Mouse (Mus musculus) embryonic facial prominence, embryonic 15.5 days (tissue): ENCODE results near the gene Cyp2w1. TPM values are rescaled to one million over a fixed set of nuclear protein-coding genes. Genes with fewer than 3 reads are reported as not detected.

ENCODE experiments used
- ATAC-seq: fragments of 200-750 bp; cut with Nextera tagmentation; 2 replicates; pipeline ENCODE4 v1.8.0; 2017; ENCODE audit warnings: low read depth, moderate TSS enrichment; ENCODE audit not compliant: insufficient number of reproducible peaks, low FRiP score, low TSS enrichment
- H3K27ac ChIP-seq: fragments of 300-500 bp; sonication (generic); replicated peaks from 2 replicates; pipeline ENCODE4 v1.5.1; 2015; ENCODE audit warnings: mild to moderate bottlenecking, inconsistent platforms
- H3K27me3 ChIP-seq: fragments of 300-500 bp; sonication (generic); 2 replicates; pipeline ENCODE4 v1.6.1; 2015; ENCODE audit warnings: inconsistent platforms
- H3K36me3 ChIP-seq: fragments of 300-500 bp; sonication (generic); 2 replicates; pipeline ENCODE4 v1.6.1; 2015; ENCODE audit warnings: mild to moderate bottlenecking, inconsistent platforms
- H3K4me1 ChIP-seq: fragments of 300-500 bp; sonication (generic); 2 replicates; pipeline ENCODE4 v1.6.1; 2015; ENCODE audit warnings: inconsistent platforms
- H3K4me2 ChIP-seq: fragments of 300-500 bp; sonication (generic); replicated peaks from 2 replicates; pipeline ENCODE4 v1.6.1; 2015; ENCODE audit warnings: mild to moderate bottlenecking, inconsistent platforms
- H3K4me3 ChIP-seq: fragments of 300-500 bp; sonication (generic); replicated peaks from 2 replicates; pipeline ENCODE4 v1.5.1; 2015; ENCODE audit warnings: mild to moderate bottlenecking, inconsistent platforms
- H3K9ac ChIP-seq: fragments of 300-500 bp; sonication (generic); 2 replicates; pipeline ENCODE4 v1.6.1; 2015; ENCODE audit warnings: inconsistent platforms
- H3K9me3 ChIP-seq: fragments of 300-500 bp; sonication (generic); replicated peaks from 2 replicates; pipeline ENCODE4 v1.6.1; 2016; ENCODE audit warnings: inconsistent platforms
- WGBS: fragments of 180-500 bp; shearing (Covaris S2); methylation state at CpG from one replicate; pipeline ENCODE4 v1.1.7; 2015; 5-methylcytosine and 5-hydroxymethylcytosine counted together
- polyA plus RNA-seq: library from polyadenylated mRNA; unstranded; fragments of >200 nt; fragmentation: Nextera tagmentation; extraction: Ambion mirVana; gene quantifications from 2 replicates; pipeline ENCODE4 v1.2.1, GENCODE M21; 2015

Cyp2w1 gene
- polyA plus RNA-seq, 1 experiment from 2014 or later: 32.3 TPM

GRCm38 (mm10) chr5:139378271-139378556, 25.8 kb downstream of the Cyp2w1 start:
- Histone ChIP-seq H3K9me3 (no peaks in the 10 kb centered on the region), H3K27me3 (no peaks in the 10 kb centered on the region), H3K4me2 (0 out of 2 replicates have a peak overlapping the region, but pooled peaks have one; percentile 24), H3K4me1 (peaks cover 65% of the 10 kb centered on the region), H3K9ac (no peak overlapping the region), H3K27ac (peak overlapping the region; percentile 81), H3K4me3 (no peak overlapping the region), H3K36me3 (no peaks in the 10 kb centered on the region)
- 76% methylated on average over 7 of the region's 7 CpGs for WGBS
- no peak for ATAC-seq

GRCm38 (mm10) chr5:139378986-139379629, 26.7 kb downstream of the Cyp2w1 start:
- Histone ChIP-seq H3K9ac (no peak overlapping the region), H3K27me3 (no peaks in the 10 kb centered on the region), H3K9me3 (no peaks in the 10 kb centered on the region), H3K4me2 (peak overlapping the region; percentile 12; the same call in 1 of the 2 replicates), H3K4me3 (no peak overlapping the region), H3K27ac (peak overlapping the region; percentile 81), H3K4me1 (peaks cover 63% of the 10 kb centered on the region), H3K36me3 (no peaks in the 10 kb centered on the region)
- 0 out of 2 replicates have a peak, but pooled peaks have one; percentile 11 for ATAC-seq
- 39% methylated on average over 21 of the region's 21 CpGs for WGBS

DNA sequence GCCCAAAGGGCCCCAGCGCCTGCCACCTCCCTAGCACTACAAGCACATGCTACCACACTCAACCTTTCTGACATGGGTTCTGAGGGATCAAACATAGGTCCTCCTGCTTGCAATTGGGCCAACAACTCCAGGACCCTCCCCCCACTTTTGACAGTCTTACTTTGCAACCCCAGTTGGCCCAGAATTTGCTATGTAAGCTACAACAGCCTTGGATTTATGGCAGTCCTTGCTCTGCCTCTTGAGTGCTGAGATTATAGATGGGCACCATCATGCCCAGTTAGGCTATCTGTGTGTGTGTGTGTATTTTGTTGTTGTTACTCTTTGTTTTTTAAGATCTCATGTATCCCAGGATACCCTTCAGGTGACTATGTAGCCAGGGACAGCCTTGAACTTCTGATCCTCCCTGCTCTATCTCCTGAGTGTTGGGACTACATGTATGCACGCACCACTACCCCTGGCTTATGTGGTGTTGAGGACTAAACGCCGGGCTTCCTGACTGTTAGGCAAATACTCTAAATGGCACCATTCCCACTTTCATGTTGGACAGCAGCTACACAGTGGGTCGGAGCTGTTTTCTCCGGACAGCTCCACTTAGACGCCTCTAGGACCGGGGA, 27.5 kb downstream of the Cyp2w1 start:
- no peak; the same call in 1 of the 2 replicates for ATAC-seq
- H3K4me1 ChIP-seq: peaks cover 61% of the 10 kb centered on the region
- no peaks in the 10 kb centered on the region for H3K36me3 ChIP-seq
- H3K27ac ChIP-seq: peak overlapping the region; percentile 58
- H3K9me3 ChIP-seq: no peaks in the 10 kb centered on the region
- WGBS: 23% methylated on average over 8 of the region's 8 CpGs
- H3K4me3 ChIP-seq: peak overlapping the region; percentile 60
- H3K4me2 ChIP-seq: peak overlapping the region; percentile 84
- H3K9ac ChIP-seq: peak overlapping the region; percentile 50; the same call in 1 of the 2 replicates
- no peaks in the 10 kb centered on the region for H3K27me3 ChIP-seq

- no peaks in the 10 kb centered on the region for H3K36me3 ChIP-seq
- H3K27me3 ChIP-seq: no peaks in the 10 kb centered on the region
- peak; percentile 88 for ATAC-seq
- peak overlapping the region; percentile 50 for H3K9ac ChIP-seq
- no peaks in the 10 kb centered on the region for H3K9me3 ChIP-seq
- H3K4me2 ChIP-seq: peak overlapping the region; percentile 84
- WGBS: 1% methylated on average over 66 of the region's 73 CpGs
- peaks cover 61% of the 10 kb centered on the region for H3K4me1 ChIP-seq
- peak overlapping the region; percentile 60 for H3K4me3 ChIP-seq
- H3K27ac ChIP-seq: peak overlapping the region; percentile 63
These were observed 28.2 kb downstream of the Cyp2w1 start for GRCm38 (mm10) chr5:139380385-139381248.

GRCm38 (mm10) chr5:139381586-139382513, 29.4 kb downstream of the Cyp2w1 start:
- peak overlapping the region; percentile 6; the same call in 1 of the 2 replicates for H3K4me2 ChIP-seq
- H3K36me3 ChIP-seq: no peaks in the 10 kb centered on the region
- peaks cover 61% of the 10 kb centered on the region for H3K4me1 ChIP-seq
- 77% methylated on average over 18 of the region's 18 CpGs for WGBS
- H3K9me3 ChIP-seq: no peaks in the 10 kb centered on the region
- H3K9ac ChIP-seq: no peak overlapping the region
- ATAC-seq: no peak
- no peak overlapping the region for H3K4me3 ChIP-seq
- H3K27me3 ChIP-seq: no peaks in the 10 kb centered on the region
- H3K27ac ChIP-seq: 0 out of 2 replicates have a peak overlapping the region, but pooled peaks have one; percentile 7

DNA sequence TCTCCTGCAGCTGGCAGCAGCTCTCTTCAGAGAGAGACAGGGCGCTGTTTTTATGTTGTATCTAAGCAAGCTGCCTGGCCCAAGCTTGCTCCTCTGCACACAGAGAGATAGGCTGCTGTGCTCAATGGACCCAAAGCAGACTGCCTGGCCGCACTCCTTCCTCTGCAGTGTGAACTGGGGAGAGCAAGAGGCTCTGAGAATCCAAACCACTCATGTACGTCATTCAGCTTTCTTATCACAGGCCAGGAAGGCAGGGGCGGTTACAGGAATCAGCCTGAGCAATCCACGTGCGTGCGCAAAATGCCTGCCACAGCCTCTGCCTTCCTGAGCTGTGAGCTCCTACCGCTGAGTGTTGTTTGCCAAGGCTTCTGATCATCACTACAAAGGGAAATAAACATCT, 30.3 kb downstream of the Cyp2w1 start:
- no peak for ATAC-seq
- Histone ChIP-seq H3K27ac (0 out of 2 replicates have a peak overlapping the region, but pooled peaks have one; percentile 7), H3K4me2 (no peak overlapping the region), H3K36me3 (no peaks in the 10 kb centered on the region), H3K27me3 (no peaks in the 10 kb centered on the region), H3K4me1 (peaks cover 57% of the 10 kb centered on the region), H3K9ac (no peak overlapping the region), H3K9me3 (no peaks in the 10 kb centered on the region), H3K4me3 (no peak overlapping the region)
- 64% methylated on average over 8 of the region's 8 CpGs for WGBS

DNA sequence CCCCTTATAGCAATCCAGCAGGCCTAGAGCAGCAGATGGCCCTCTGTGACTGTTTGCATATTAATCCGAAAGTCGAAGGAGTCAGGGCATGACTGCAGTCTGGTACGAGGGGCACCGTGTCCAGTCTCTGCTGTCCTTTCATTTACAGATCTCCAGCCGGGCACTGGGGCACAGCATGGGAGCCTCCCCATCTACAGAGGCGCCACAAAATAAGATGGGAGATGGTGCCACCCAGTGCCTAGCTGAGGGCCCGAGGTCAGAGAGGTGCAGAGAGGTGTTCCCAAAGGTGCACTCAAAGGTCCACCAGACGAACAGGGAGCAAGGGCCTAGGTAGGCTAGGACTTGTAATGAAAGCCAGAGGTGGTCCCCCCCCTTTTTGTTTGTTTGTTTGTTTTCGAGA, 30.8 kb downstream of the Cyp2w1 start:
- Histone ChIP-seq H3K36me3 (no peaks in the 10 kb centered on the region), H3K9ac (no peak overlapping the region), H3K9me3 (no peaks in the 10 kb centered on the region), H3K27me3 (no peaks in the 10 kb centered on the region), H3K4me2 (no peak overlapping the region), H3K27ac (no peak overlapping the region), H3K4me1 (peaks cover 57% of the 10 kb centered on the region), H3K4me3 (no peak overlapping the region)
- 87% methylated on average over 9 of the region's 9 CpGs for WGBS
- no peak for ATAC-seq

- Histone ChIP-seq H3K4me3 (no peak overlapping the region), H3K27me3 (no peaks in the 10 kb centered on the region), H3K4me2 (no peak overlapping the region), H3K9me3 (no peaks in the 10 kb centered on the region), H3K4me1 (peaks cover 55% of the 10 kb centered on the region), H3K36me3 (no peaks in the 10 kb centered on the region), H3K9ac (no peak overlapping the region), H3K27ac (no peak overlapping the region)
- 70% methylated on average over 10 of the region's 10 CpGs for WGBS
- no peak for ATAC-seq
These were observed 32.1 kb downstream of the Cyp2w1 start for GRCm38 (mm10) chr5:139384531-139384930.

GRCm38 (mm10) chr5:139386047-139386446, 33.6 kb downstream of the Cyp2w1 start:
- H3K4me1 ChIP-seq: peaks cover 52% of the 10 kb centered on the region
- H3K36me3 ChIP-seq: no peaks in the 10 kb centered on the region
- no peak for ATAC-seq
- H3K4me2 ChIP-seq: no peak overlapping the region
- 88% methylated on average over 5 of the region's 5 CpGs for WGBS
- no peak overlapping the region for H3K27ac ChIP-seq
- H3K9ac ChIP-seq: no peak overlapping the region
- H3K9me3 ChIP-seq: no peaks in the 10 kb centered on the region
- H3K4me3 ChIP-seq: no peak overlapping the region
- no peaks in the 10 kb centered on the region for H3K27me3 ChIP-seq

- Histone ChIP-seq H3K27ac (peak overlapping the region; percentile 83; the same call in 1 of the 2 replicates), H3K4me1 (peaks cover 49% of the 10 kb centered on the region), H3K4me3 (no peak overlapping the region), H3K36me3 (no peaks in the 10 kb centered on the region), H3K9me3 (no peaks in the 10 kb centered on the region), H3K4me2 (no peak overlapping the region), H3K27me3 (no peaks in the 10 kb centered on the region), H3K9ac (no peak overlapping the region)
- WGBS: 77% methylated on average over 10 of the region's 10 CpGs
- ATAC-seq: no peak
These were observed 35.1 kb downstream of the Cyp2w1 start for GRCm38 (mm10) chr5:139387329-139388194.
